Mouse (Mus musculus) adrenal gland, postnatal 10 days (tissue): ENCODE data around the gene Rnh1. TPM values are rescaled to one million over a fixed set of nuclear protein-coding genes. Genes with fewer than 3 reads are reported as not detected.
A peak's percentile ranks its signal among the peaks of the same experiment; 100 is the strongest.

Experiments
- DNase-seq: peaks from one replicate; pipeline ENCODE4 v3.0.0; 2021; ENCODE audit warnings: mixed read lengths
- long read RNA-seq, 2 experiments: library from polyadenylated mRNA; stranded (forward); transcript quantifications; one replicate each; pipeline ENCODE4 v2.0.0; 2021
- total RNA-seq, 2 experiments: library from RNA; stranded (reverse); gene quantifications; 2 replicates each; pipeline ENCODE4 v1.2.3; 2021

Rnh1 gene
- 100 to 1,000 TPM; 150 to 155 TPM for total RNA-seq
- long read RNA-seq, experiment 1, transcript Rnh1-202 (10 exons, 1,656 nt) = minor isoform, 129 of 407 reads
- long read RNA-seq, experiment 1, transcript Rnh1-204 (10 exons, 1,658 nt) = minor isoform, 10 of 407 reads
- long read RNA-seq, experiment 1, transcript Rnh1-201 (10 exons, 2,091 nt) = major isoform, 194 of 407 reads
- long read RNA-seq, experiment 1, partial matches to known transcripts = 68 of 407 reads
- long read RNA-seq, experiment 1, other reads (novel, unspliced or antisense) = 6 of 407 reads
- long read RNA-seq, experiment 2, transcript Rnh1-202 (10 exons, 1,656 nt) = minor isoform, 40 of 178 reads
- long read RNA-seq, experiment 2, transcript Rnh1-201 (10 exons, 2,091 nt) = major isoform, 76 of 178 reads
- long read RNA-seq, experiment 2, partial matches to known transcripts = 53 of 178 reads
- long read RNA-seq, experiment 2, other reads (novel, unspliced or antisense) = 5 of 178 reads

GRCm38 (mm10) chr7:141172116-141173006, at the start of gene Rnh1:
Rnh1 (minus strand) TSS chr7:141172857.
- DNase-seq = peak; percentile 93

- no peak for DNase-seq
Measured at GRCm38 (mm10) chr7:141222126-141222467, 49.4 kb upstream of the Rnh1 start.

- DNase-seq = peak; percentile 98
Measured at GRCm38 (mm10) chr7:141221249-141222125, 48.8 kb upstream of the Rnh1 start.

DNA sequence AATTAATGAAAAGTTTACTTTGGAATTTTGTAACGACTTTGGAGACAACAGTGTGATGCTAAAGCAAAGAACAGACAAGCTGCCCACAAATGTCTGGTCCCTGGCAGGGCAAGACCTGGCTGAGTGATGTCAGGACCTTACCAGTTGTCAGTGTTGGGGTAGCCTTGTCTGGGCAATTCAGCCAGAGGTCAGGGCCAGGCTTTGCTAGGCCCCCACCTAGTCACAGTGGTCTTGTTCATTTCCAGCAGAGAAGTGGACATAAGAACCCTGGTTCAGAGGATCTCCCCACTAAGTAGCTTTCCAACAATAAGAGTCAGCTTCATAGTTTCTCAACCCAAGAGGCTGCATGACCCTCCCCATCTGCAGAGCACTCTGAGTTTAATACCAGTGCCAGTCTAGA, 47.7 kb upstream of the Rnh1 start:
- no peak for DNase-seq

GRCm38 (mm10) chr7:141219558-141220099, 47.0 kb upstream of the Rnh1 start:
- no peak for DNase-seq

GRCm38 (mm10) chr7:141218557-141219133, 46.0 kb upstream of the Rnh1 start:
- DNase-seq = no peak

DNA sequence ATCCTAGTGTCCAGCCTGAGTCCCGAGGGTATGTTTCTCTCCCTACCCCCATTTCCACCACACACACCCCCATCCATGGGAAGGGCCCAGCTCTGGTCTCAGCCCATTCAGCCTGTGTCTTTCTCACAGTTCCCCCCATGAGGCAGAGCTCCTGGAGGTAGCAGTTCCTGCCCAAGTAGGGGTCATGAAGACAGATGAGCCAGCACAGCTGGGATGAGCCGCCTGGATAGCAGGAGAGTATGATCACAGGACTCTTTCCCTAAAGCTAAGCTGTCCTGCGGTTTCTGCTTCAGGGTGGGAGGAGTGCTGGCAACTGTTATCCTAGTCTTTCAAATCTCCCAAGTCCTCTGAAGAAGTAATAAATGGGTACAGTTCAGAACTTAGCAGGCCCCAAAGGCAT, 45.5 kb upstream of the Rnh1 start:
- DNase-seq = no peak

DNA sequence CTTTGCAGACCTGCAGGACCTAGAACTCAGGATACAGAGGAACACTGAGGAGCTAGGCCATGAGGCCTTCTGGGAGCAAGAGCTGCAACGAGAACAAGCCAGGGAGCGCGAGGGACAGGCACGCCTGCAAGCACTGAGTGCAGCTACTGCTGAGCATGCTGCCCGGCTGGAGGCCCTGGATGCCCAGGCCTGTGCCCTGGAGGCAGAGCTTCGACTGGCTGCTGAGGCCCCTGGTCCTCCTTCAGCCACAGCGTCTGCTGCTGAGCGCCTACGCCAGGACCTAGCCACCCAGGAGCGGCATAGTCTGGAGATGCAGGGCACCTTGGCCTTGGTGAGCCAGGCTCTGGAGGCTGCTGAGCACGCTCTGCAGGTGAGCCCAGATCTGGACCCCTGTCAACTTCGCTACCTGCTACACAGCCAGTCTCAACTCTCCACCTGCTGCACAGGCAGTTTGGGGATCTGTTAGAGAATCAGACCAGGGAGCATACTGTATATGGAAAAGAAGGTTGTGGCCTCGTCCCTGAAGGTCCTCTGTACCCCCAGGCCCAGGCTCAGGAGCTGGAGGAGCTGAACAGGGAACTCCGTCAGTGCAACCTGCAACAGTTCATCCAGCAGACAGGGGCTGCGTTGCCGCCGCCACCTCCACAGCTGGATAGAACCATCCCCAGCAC, 44.8 kb upstream of the Rnh1 start:
- DNase-seq = no peak

GRCm38 (mm10) chr7:141216894-141217293, 44.2 kb upstream of the Rnh1 start:
- no peak for DNase-seq

DNA sequence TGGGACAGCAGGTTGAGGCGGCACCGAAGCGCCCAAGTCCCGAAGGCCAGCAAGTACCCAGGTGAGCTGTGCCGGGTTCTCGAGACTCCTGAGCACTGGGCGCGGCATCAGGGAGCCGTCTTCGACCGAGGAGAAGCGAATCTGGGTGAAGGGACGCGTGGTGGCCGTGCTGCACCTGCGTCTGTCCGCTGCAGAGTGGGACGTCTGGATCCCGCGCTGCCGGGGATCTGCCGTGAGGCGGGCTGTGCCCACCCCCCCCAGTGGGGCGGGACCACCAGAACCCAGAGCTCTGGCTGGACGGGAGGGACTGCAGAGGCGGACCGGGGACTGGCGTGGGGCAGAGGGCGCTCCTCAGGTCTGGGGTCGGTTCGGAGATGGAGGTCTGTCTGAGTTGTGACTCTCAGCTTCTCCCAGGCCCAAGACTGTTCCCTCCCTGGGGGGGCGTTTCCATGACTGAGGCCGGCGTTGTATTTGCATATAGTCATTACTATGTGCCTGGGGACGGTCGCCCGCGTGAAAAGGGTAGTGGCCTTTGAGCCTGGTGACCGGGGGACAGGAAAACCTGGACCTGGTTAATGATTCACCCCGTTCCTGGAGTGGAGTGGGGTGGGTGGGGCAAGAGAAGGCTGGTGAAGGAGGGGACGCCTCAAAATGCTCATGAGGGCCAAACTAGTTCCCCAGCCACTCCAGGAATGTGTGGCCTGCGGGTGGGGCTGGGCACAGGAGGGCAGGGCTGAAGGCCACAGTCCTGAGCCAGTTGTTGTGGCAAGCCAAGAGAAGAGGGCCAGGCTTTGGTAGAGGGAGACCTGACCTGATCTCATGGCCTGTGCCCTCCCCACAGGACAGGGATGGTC, 43.5 kb upstream of the Rnh1 start:
- DNase-seq = peak; percentile 67

DNA sequence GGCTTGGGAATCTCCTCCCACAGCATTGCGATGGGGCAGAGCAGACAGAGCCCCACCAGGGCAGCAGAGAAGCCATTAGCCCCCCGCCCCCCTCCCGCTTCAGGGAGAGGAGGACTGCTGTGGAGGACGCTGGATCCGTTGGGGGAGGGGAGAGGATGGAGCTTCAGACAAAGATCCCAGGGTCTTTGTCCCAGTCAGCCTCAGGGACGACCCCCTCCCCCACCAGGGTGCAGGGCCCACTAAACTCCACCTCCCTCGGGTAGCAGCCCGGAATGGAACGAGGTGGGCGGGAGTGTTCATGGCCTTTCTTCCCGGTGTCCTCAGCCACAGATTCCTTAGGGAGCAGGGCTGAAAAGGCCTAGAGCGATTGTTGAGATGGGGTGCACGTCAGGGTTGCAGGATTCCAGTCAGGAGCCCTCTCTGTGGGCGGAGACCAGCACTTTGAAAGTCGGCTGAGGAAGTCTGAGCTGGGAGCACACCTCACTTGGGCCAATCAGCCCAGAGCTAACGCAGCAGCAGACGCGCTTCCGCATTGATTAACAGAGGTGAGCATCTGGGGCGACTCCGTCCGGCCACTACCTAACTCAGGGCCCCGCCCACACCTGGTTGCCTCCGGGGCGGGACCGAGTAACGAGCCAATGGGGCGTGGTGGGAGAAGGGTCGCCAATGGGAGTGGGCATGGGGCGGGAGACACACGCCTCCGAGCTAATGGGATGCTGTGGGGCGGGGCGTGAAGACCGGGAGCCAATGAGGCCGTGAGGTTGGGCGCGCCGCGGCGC, 42.6 kb upstream of the Rnh1 start, which contains the start of gene Rassf7:
Gene Rassf7, plus strand, starts transcription at position 760 of the 779 bp plus-strand sequence.
- DNase-seq = peak; percentile 94

DNA sequence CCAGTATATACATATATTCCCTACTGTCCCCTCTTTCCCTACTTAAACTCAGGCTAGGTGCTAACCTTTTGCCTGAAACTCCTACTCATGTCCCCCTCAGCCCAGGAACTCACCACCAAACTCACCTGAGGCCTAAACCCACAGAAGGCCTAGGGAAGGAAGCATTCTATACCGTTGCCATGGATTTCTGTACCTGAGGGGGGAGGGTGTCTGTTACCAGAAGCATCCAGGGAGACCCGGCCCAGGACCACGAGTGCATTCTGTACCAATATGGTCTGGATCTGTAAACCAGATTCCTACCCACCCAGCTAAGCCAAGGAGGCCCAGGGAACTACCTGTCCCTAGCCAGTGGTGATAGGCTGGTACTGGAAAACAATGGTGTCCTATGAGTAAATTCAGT, 41.7 kb upstream of the Rnh1 start:
- no peak for DNase-seq

- no peak for DNase-seq
Measured at GRCm38 (mm10) chr7:141213605-141214235, 41.1 kb upstream of the Rnh1 start, which contains the start of gene Lmntd2. Lmntd2 (minus strand) TSS chr7:141214080.

DNA sequence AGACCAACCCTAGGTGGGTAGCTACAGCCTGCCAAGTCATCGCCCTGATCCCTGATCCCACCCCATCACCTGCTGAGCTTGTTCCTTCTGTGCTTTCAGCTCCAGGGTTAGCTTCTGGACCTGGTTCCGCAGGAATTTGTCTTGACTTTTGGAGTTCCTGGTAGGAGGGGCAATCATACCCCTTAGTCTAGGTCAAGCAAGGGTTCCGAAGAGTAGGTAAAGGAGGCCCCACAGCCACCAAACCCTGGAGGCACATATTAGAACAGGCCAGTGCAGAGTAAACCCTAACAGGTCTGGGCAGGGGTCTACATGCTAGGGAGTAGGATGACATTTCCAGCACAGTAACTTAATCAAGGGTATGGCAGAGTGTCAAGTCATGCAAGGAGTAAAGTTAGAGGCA, 40.5 kb upstream of the Rnh1 start:
- no peak for DNase-seq

DNA sequence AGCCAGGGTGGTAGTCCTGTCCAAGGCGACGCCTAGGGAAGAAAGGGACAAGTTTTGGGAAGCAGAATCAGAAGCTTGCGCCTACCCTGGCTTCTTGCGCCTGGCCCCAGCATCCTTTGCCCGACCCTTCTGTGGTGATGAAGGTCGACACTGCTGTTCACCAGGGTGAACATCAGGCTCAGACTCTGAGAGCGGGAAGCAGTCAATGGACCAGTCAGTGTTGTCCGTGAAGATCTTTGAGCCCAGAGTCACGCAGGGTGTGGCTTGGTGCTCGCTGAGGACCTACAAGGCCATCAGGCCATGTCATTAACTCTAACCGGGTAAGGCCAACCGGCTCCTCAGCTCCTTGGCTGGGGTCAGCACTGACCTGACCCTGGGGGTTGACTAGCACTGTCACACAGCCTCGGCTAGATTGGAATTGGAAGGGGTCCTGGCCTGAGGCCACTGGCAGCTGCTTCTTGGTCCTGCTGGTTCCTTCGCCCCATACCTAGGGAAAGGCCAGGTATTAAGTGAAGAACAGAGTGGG, 38.0 kb upstream of the Rnh1 start:
- no peak for DNase-seq

- no peak for DNase-seq
Measured at GRCm38 (mm10) chr7:141210137-141210536, 37.5 kb upstream of the Rnh1 start.

DNA sequence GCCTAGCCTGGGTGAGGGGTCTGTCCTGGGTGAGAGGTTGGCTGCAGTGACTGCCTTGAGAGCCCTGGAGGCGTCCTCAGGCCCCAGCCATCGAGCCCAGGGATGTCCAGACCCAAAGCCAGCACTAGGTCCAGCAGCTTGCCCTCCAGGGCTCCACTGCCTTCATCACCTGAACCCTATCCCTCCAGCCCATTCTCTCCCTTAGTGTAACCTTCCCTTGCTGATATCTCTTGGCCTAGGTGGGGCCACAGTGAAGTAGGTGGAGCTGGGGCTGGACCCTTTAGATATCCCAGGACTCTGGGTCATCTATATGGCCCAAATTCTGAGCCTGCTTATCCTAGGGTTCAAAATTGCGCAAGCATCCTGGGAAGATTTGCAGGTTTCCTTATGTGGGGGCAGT, 36.9 kb upstream of the Rnh1 start:
- DNase-seq = no peak
